Mouse (Mus musculus) MEL (cell line): ENCODE measurements around the gene Rabggta. TPM values are rescaled to one million over a fixed set of nuclear protein-coding genes. Genes with fewer than 3 reads are reported as not detected.

ENCODE experiments used
- DNase-seq: peaks from one replicate; pipeline ENCODE4 v3.0.0; 2011; ENCODE audit warnings: low read depth, low spot score
- H3K27ac ChIP-seq: 2 replicates; pipeline ENCODE4 v1.5.1; 2012; ENCODE audit warnings: low read depth, mild to moderate bottlenecking, control low read depth, low read length, moderate library complexity; ENCODE audit not compliant: control insufficient read depth
- H3K27me3 ChIP-seq, 2 experiments: fragments of 150-350 bp in 1 of 2; sonication (generic) in 1 of 2; 2 replicates each; pipeline ENCODE4 v1.6.1; 2012; ENCODE audit warnings: low read length in 2 of 2, mild to moderate bottlenecking in 2 of 2, improper control_type of control experiment in 1 of 2, moderate library complexity in 1 of 2; ENCODE audit not compliant: insufficient read depth in 2 of 2, control insufficient read depth in 1 of 2
- H3K36me3 ChIP-seq, 2 experiments: 2 replicates each; pipeline ENCODE4 v1.6.1; 2012 to 2014; ENCODE audit warnings: low read length in 2 of 2, improper control_type of control experiment in 1 of 2, inconsistent platforms in 1 of 2, mild to moderate bottlenecking in 1 of 2; ENCODE audit not compliant: insufficient read depth in 2 of 2, control insufficient read depth in 1 of 2
- H3K4me1 ChIP-seq, 2 experiments: fragments of 150-350 bp in 1 of 2; sonication (generic) in 1 of 2; 2 replicates each; pipeline ENCODE4 v1.6.1; 2012; ENCODE audit warnings: low read length in 2 of 2, improper control_type of control experiment in 1 of 2, mild to moderate bottlenecking in 1 of 2; ENCODE audit not compliant: insufficient read depth in 2 of 2, control insufficient read depth in 1 of 2
- H3K4me3 ChIP-seq, 2 experiments: fragments of 150-350 bp in 1 of 2; sonication (generic) in 1 of 2; 2 replicates each; pipeline ENCODE4 v1.5.1; 2012; ENCODE audit warnings: low read depth in 2 of 2, low read length in 2 of 2, mild to moderate bottlenecking in 2 of 2, moderate library complexity in 2 of 2, control low read depth in 1 of 2, improper control_type of control experiment in 1 of 2; ENCODE audit not compliant: control insufficient read depth in 1 of 2, insufficient read depth in 1 of 2
- H3K79me2 ChIP-seq: 2 replicates; pipeline ENCODE4 v1.6.1; 2012; ENCODE audit warnings: mild to moderate bottlenecking, low read length, moderate library complexity; ENCODE audit not compliant: control insufficient read depth, poor library complexity, insufficient read depth
- H3K9ac ChIP-seq: 2 replicates; pipeline ENCODE4 v1.6.1; 2012; ENCODE audit warnings: low read depth, mild to moderate bottlenecking, control low read depth, low read length, moderate library complexity; ENCODE audit not compliant: control insufficient read depth, poor library complexity, severe bottlenecking
- H3K9me3 ChIP-seq: fragments of 150-350 bp; sonication (generic); replicated peaks from 2 replicates; pipeline ENCODE4 v1.6.1; 2012; ENCODE audit warnings: mild to moderate bottlenecking, low read length, improper control_type of control experiment, moderate library complexity; ENCODE audit not compliant: insufficient read depth
- CHD2 ChIP-seq: IDR thresholded peaks from 2 replicates; pipeline ENCODE4 v1.6.1; 2011; ENCODE audit warnings: low read length, improper control_type of control experiment
- CTCF ChIP-seq, 3 experiments: IDR thresholded peaks in 2 of 3; conservative IDR thresholded peaks in 1 of 3; 2 replicates each; pipeline ENCODE4 v1.5.1; 2011 to 2012; ENCODE audit warnings: low read length in 3 of 3, low read depth in 2 of 3, mild to moderate bottlenecking in 2 of 3, improper control_type of control experiment in 1 of 3, inconsistent platforms in 1 of 3, mixed read lengths in 1 of 3, moderate library complexity in 1 of 3; ENCODE audit not compliant: control insufficient read depth in 1 of 3, insufficient read depth in 1 of 3, poor library complexity in 1 of 3, severe bottlenecking in 1 of 3
- E2F4 ChIP-seq: IDR thresholded peaks from 2 replicates; pipeline ENCODE4 v1.6.1; 2011; ENCODE audit warnings: low read depth, low read length, improper control_type of control experiment, borderline replicate concordance
- ELF1 ChIP-seq: IDR thresholded peaks from 2 replicates; pipeline ENCODE4 v1.6.1; 2014; ENCODE audit warnings: low read depth, mild to moderate bottlenecking, inconsistent platforms, low read length, improper control_type of control experiment, moderate library complexity
- HCFC1 ChIP-seq: IDR thresholded peaks from 2 replicates; pipeline ENCODE4 v1.6.1; 2012; ENCODE audit warnings: low read depth, mild to moderate bottlenecking, inconsistent platforms, low read length, improper control_type of control experiment, moderate library complexity
- MAFK ChIP-seq: IDR thresholded peaks from 2 replicates; pipeline ENCODE4 v1.6.1; 2011; ENCODE audit warnings: low read depth, mild to moderate bottlenecking, low read length, improper control_type of control experiment, borderline replicate concordance
- MAX ChIP-seq: IDR thresholded peaks from 2 replicates; pipeline ENCODE4 v1.6.1; 2011; ENCODE audit warnings: low read length, improper control_type of control experiment
- MXI1 ChIP-seq: IDR thresholded peaks from 2 replicates; pipeline ENCODE4 v1.6.1; 2011; ENCODE audit warnings: mild to moderate bottlenecking, low read depth, low read length, improper control_type of control experiment
- MYC ChIP-seq: IDR thresholded peaks from 2 replicates; pipeline ENCODE4 v1.6.1; 2011; ENCODE audit warnings: low read depth, mild to moderate bottlenecking, low read length, improper control_type of control experiment, moderate library complexity
- NELFE ChIP-seq: IDR thresholded peaks from 2 replicates; pipeline ENCODE4 v1.6.1; 2011; ENCODE audit warnings: low read depth, low read length, improper control_type of control experiment
- POLR2AphosphoS2 ChIP-seq: IDR thresholded peaks from 2 replicates; pipeline ENCODE4 v1.6.1; 2011; ENCODE audit warnings: low read length, improper control_type of control experiment
- USF1 ChIP-seq: IDR thresholded peaks from 2 replicates; pipeline ENCODE4 v1.6.1; 2014; ENCODE audit warnings: low read depth, mild to moderate bottlenecking, inconsistent platforms, low read length, improper control_type of control experiment, moderate library complexity
- ZKSCAN1 ChIP-seq: IDR thresholded peaks from 2 replicates; pipeline ENCODE4 v1.6.1; 2012; ENCODE audit warnings: low read depth, mild to moderate bottlenecking, inconsistent platforms, low read length, improper control_type of control experiment, moderate library complexity
- ZMIZ1 ChIP-seq: IDR thresholded peaks from 2 replicates; pipeline ENCODE4 v1.6.1; 2012; ENCODE audit warnings: low read depth, mild to moderate bottlenecking, inconsistent platforms, low read length, improper control_type of control experiment, moderate library complexity
- ZNF384 ChIP-seq: IDR thresholded peaks from 2 replicates; pipeline ENCODE4 v1.6.1; 2012; ENCODE audit warnings: low read depth, mild to moderate bottlenecking, inconsistent platforms, low read length, improper control_type of control experiment
- polyA plus RNA-seq, 2 experiments: library from polyadenylated mRNA; stranded (reverse) in 1 of 2; unstranded in 1 of 2; fragments of >175 nt in 1 of 2; fragments of >200 nt in 1 of 2; gene quantifications; 2 replicates each; pipeline versions ENCODE4 v1.2.1 to v1.2.4; 2012; ENCODE audit warnings: low replicate concordance in 2 of 2, low read depth in 1 of 2; ENCODE audit not compliant: insufficient read length in 2 of 2, insufficient read depth in 1 of 2, missing spikeins in 1 of 2
- total RNA-seq: library from RNA; depleted of rRNA; stranded (reverse); fragments of 300-350 nt; gene quantifications from 2 replicates; pipeline ENCODE4 v1.2.3, GENCODE M21; 2012

The Rabggta gene
- total and polyA plus RNA-seq, 3 experiments, result 22.8 to 32.0 TPM; not detected in 1

GRCm38 (mm10) chr14:55747051-55747847 lies 25.2 kb upstream of the Rabggta start:
- Histone ChIP-seq H3K79me2 (peaks cover 22% of the 10 kb centered on the region), H3K27me3 (no peaks in the 10 kb centered on the region), H3K36me3 (peaks cover 10 to 23% of the 10 kb centered on the region in 2 experiments; a peak in 3 of 4 replicates), H3K9ac (peak overlapping the region; percentile 97), H3K9me3 (no peaks in the 10 kb centered on the region), H3K4me1 (peaks cover 3 to 18% of the 10 kb centered on the region in 2 experiments; a peak in 2 of 4 replicates), H3K27ac (no peak overlapping the region), H3K4me3 (peak overlapping the region; percentile 94 to 99)
- TF ChIP-seq ZNF384 (peak; percentile 47; the same call in 1 of the 2 replicates), CTCF (IDR thresholded peaks at IDR 0.05 in 2 of 3, conservative IDR thresholded peaks at IDR 0.05 in 1 of 3; ENCODE audit: control insufficient read depth in 1 of 3, insufficient read depth in 1 of 3, low read depth in 2 of 3, low read length in 3 of 3, poor library complexity in 1 of 3, severe bottlenecking in 1 of 3) (peak in 1 of 3 experiments; percentile 10; a peak in 1 of 6 replicates), POLR2AphosphoS2 (no peak)
- DNase-seq, result peak; percentile 32

GRCm38 (mm10) chr14:55745861-55746237 lies 23.8 kb upstream of the Rabggta start:
- no peak for TF ChIP-seq HCFC1
- TF ChIP-seq MXI1, result peak; percentile 53; the same call in 1 of the 2 replicates
- 0 out of 2 replicates have a peak, but pooled peaks have one; percentile 39 for TF ChIP-seq MYC
- TF ChIP-seq USF1, result no peak
- TF ChIP-seq CHD2, result no peak
- TF ChIP-seq E2F4, result peak; percentile 38; the same call in 1 of the 2 replicates
- no peak for TF ChIP-seq MAFK
- TF ChIP-seq ELF1, result no peak; the same call in 1 of the 2 replicates
- TF ChIP-seq MAX, result no peak
- TF ChIP-seq ZNF384, result peak; percentile 74
- no peak for TF ChIP-seq NELFE
- no peak for TF ChIP-seq ZMIZ1
- no peak for TF ChIP-seq ZKSCAN1
- TF ChIP-seq, all 39 proteins: peak for 4
- H3K36me3 ChIP-seq, result peaks cover 10 to 14% of the 10 kb centered on the region in 2 experiments; a peak in 3 of 4 replicates
- DNase-seq, result no peak
- peaks cover 22% of the 10 kb centered on the region for H3K79me2 ChIP-seq
- no peaks in the 10 kb centered on the region for H3K27me3 ChIP-seq
- H3K9ac ChIP-seq, result peak overlapping the region; percentile 97
- no peaks in the 10 kb centered on the region for H3K9me3 ChIP-seq
- H3K4me1 ChIP-seq, result peaks cover 3 to 18% of the 10 kb centered on the region in 2 experiments; a peak in 2 of 4 replicates
- peak overlapping the region; percentile 94 to 99 for H3K4me3 ChIP-seq
- peak overlapping the region; percentile 74 for H3K27ac ChIP-seq
